Mouse (Mus musculus) CD4-positive, CD25-positive, alpha-beta regulatory T cell, adult 4 months (primary cell): ENCODE results near the gene Paxx. TPM values are rescaled to one million over a fixed set of nuclear protein-coding genes. Genes with fewer than 3 reads are reported as not detected.
"Not testable (repeated sequence)": the region's sequence is repeated elsewhere in the genome, so short reads cannot be mapped to it uniquely, and the experiment has no call there.

Experiments
- ATAC-seq: one replicate; pipeline ENCODE4 v1.8.0; 2017
- polyA plus RNA-seq, 2 experiments: library from polyadenylated mRNA; unstranded; fragments of 100-300 nt; shearing (Covaris generic); gene quantifications; one replicate each; pipeline ENCODE4 v1.2.1; 2017

Paxx gene
- polyA plus RNA-seq, 2 experiments from 2014 or later: 74.7 to 102 TPM

DNA sequence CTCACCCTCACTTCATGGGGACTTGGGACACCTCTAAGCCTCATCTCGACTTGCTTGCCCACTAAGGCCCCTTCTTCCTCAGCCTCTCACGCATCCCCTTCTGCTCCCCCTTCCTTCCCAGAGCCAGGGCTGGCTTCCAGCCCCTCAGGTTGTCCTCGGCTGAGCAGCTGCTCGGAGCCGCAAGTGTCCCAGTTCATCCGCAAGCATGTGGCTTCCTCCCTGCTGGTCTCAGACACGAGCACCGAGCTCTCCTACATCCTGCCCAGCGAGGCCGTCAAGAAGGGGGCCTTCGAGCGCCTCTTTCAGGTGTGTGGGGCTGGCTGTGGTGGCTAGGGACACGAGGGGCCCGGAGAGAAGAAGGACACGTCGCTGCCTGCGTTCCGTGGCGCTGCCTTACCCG, 19.8 kb downstream of the Paxx start:
- no peak for ATAC-seq

GRCm38 (mm10) chr2:25436286-25436820, 24.5 kb downstream of the Paxx start:
- ATAC-seq: no peak

- ATAC-seq: no peak
Observed at GRCm38 (mm10) chr2:25434292-25434691, 26.6 kb downstream of the Paxx start.

- ATAC-seq: no peak
Observed at GRCm38 (mm10) chr2:25433101-25433500, 27.8 kb downstream of the Paxx start.

DNA sequence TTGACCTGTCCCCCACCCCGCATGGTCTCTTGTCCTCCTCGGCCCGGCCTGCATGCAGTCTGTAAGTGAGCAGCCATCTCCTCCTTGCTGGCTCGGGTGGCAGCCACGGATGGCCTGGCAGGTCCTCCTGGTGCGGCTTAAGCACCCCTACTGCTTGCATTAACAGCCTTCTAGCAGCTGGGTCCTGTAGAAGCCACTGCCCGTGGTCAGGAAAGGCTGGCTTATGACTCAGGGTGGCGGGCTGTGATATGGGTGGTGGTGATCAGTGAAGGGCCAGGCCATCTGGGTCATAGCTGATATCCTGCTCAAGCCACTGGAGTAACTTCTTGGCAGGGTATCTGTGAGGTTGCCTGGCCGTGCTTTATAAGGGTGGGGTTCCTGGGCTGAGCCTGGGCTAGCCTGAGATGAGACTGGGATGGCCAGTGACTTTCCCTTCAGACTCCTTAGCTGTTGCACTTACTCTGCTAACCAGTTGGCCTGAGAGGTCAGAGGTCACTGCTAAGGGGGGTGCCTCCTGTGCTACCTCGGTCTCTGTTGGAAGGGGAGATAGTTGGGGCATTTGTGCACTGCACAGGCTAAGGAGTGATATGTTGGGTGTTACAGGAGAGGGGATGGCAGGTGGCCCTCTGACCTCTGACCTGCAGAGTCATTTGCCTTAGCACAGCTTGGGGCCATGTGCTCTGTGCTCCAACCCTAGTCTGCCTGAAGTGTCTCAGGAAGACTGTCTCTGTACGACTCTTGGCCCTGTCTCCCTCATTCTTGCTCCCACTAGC, 28.4 kb downstream of the Paxx start:
- no peak for ATAC-seq

- no peak for ATAC-seq
Observed at GRCm38 (mm10) chr2:25431308-25431855, 29.5 kb downstream of the Paxx start.

DNA sequence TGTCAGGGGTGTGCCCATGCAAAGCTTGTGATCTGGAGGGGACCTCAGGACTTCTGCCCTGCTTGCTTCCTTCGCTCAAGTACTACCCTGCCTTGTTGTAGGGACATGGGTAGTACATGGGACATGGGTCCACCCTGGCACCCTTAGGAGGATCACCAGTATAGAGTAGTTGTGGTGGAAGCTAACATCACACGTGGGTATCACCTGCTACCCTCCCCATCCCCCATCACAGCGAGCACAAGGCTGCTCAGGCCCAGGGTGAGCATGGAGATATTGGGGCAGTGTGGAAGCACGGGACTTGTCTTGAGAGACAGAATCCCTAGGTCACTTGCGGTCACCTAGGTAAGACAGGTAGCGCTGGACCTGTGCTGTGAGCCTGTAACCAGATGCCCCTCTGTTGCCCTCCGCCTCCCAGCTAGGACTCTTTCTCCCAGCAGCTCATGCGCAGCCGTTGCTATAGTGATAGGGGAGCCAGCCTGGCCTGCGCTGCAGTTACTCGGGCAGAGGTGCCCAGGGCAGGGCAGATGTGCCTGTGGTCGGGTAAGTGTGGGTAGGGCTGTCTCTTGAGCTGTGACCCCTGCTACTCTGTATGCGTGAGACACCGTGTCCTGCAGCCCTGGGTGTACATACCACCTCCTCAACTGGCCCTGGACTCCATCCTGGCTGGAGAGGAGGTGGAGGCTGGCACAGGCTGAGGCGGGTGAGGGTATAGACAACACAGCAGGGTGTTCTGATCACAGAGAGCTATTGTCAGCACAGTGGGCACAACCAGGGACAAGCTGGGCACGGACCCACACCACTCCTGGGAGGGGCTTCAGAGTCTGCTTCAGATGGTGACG, 30.3 kb downstream of the Paxx start:
- ATAC-seq: no peak

GRCm38 (mm10) chr2:25429435-25430180, 31.3 kb downstream of the Paxx start:
- ATAC-seq: no peak

DNA sequence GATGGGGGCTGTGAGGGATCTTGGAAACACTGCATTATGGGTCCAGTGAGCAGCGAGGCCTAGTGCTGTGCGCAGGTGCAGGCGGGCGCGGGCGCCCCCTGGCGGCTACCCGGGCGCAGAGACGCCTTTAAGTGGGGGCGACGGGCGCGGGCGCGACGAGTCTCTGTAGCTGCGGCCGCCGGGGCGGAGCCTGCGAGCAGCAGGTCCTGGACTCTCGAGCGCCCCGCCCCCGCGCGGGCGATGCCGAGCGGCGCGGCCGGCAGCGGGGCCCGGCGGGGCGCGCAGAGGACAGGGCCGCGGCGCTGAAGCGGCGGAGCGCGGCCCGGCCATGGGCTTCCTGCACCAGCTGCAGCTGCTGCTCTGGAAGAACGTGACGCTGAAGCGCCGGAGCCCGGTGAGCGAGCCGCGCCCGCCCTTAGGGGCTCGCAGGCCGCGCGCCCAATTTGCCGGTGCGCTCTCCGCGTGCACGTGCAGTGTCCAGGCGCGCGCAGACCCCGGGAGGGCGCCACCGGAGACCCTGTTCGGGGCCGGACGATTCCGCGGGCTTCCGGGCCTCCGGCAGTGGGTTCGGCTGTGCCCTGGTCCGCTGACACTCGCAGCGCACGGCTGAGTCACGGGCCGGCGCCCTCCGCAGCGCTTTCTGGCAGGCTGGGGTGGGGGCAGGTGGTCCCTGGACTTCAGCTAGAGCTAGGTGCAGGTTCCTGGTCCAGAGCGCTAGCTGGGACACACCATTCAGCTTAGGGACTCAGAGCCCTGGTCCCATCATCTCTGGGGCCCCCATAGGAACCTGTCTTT, 32.3 kb downstream of the Paxx start, which contains the start of gene Abca2:
Abca2 (plus strand) TSS at position 262 of the 795 bp plus-strand sequence.
- peak; percentile 77 for ATAC-seq

GRCm38 (mm10) chr2:25427256-25427655, 33.6 kb downstream of the Paxx start:
- no peak for ATAC-seq

GRCm38 (mm10) chr2:25426721-25427191, 34.1 kb downstream of the Paxx start:
- peak; percentile 48 for ATAC-seq

DNA sequence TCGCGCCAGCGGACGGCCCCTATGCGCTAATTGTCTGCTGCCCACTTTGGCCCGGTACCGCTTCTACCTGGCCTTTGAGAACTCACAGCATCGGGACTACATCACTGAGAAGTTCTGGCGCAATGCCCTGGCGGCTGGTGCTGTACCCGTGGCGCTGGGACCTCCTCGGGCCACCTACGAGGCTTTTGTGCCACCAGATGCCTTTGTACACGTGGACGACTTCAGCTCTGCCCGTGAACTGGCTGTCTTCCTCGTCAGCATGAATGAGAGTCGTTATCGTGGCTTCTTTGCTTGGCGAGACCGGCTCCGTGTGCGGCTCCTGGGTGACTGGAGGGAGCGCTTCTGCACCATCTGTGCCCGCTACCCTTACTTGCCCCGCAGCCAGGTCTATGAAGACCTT, 35.4 kb downstream of the Paxx start:
- ATAC-seq: no peak

- ATAC-seq: no peak
Observed at GRCm38 (mm10) chr2:25423626-25424025, 37.3 kb downstream of the Paxx start.

DNA sequence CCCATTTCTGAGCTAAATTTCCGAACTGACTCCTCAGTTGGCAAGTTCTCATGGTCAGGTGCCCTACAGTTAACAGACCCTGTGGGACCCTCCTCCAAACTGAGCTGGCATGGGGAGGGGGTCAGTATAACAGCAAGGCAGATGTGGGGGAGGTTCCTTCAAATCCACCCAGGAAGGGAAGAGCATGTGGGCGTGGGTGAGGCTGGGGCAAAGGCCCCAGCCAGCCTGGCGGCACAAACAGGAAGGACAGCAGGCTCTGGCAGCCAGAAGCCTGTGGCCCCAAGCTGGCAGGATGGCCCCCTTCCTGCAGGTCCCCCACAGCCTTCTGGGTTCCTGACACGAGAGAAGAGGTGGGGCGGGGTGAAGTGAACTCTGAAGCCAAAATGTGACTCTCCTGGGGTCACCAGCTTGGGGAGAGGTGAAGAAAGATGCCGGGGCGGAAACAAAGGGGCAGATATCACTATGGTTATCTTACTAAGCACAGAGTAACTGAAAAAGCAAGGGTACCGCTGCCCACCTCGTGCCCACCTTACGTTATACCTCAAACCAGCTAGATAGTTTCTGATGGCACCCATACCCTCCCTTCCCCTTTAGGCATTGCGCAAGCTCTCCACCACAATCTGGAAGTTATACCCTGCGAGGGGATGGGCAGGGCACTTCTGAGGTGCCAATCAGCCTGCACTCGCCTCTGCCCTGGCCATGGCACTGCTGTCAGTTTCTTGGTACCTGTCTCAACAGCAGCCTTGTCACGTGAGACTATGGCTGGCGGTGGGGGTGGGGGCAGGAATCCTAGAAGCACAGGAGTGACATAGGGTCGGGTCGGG, 38.1 kb downstream of the Paxx start, which contains the start of gene Fut7:
Fut7 (plus strand) TSS at position 681 of the 824 bp plus-strand sequence.
- ATAC-seq: peak; percentile 69

DNA sequence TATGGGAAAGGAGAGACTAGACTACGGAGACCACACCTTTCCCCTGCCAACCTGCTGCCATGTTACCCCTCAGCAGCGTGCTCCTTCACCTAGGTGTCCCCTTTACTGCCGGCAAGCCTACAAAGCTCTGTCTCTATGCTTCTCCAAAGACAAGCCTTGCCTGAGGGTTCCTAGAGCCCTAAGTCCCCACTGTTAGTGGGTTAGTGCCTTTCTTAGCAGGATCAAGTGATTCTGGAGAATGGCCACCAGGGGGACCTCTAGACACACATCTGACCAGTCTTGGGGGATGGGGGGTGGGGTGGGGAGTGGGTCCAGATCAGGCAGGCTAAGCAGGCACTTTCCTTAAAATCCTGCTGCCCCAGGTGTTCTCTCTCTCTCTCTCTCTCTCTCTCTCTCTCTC, 39.0 kb downstream of the Paxx start:
- no peak for ATAC-seq

- no peak for ATAC-seq
Observed at GRCm38 (mm10) chr2:25417426-25417825, 43.5 kb downstream of the Paxx start.

DNA sequence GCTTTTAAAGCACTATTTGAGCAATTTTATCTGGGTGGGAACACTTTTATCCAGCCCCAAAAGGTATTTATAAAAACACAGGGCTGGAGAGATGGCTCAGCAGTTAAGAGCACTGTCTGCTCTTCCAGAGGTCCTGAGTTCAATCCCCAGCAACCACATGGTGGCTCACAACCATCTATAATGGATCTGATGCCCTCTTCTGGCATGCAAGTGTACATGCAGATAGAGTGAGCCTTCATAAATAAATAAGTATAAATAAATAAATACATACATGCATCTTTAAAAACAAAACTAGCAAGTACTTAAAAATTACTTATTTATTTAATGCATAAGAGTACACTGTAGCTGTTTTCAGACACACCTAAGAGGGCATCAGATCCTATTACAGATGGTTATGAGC, 47.5 kb downstream of the Paxx start:
- not testable (repeated sequence) for ATAC-seq

GRCm38 (mm10) chr2:25408908-25409307, 52.0 kb downstream of the Paxx start:
- no peak for ATAC-seq
